Mouse (Mus musculus): ENCODE data around the gene Hsd17b7. TPM values are rescaled to one million over a fixed set of nuclear protein-coding genes. Genes with fewer than 3 reads are reported as not detected.

Hsd17b7 gene
- total RNA-seq, 1 experiment from 2014 or later: 4.3 TPM

- no peak for ATAC-seq (replicated peaks in 1 of 2; ENCODE audit: insufficient read depth in 1 of 2, low FRiP score in 2 of 2, low TSS enrichment in 1 of 2, low read depth in 1 of 2, poor library complexity in 2 of 2, severe bottlenecking in 2 of 2)
Observed at GRCm38 (mm10) chr1:169909659-169910058, 59.4 kb downstream of the Hsd17b7 start.

GRCm38 (mm10) chr1:169909163-169909562 lies 59.9 kb downstream of the Hsd17b7 start:
- ATAC-seq (replicated peaks in 1 of 2; ENCODE audit: insufficient read depth in 1 of 2, low FRiP score in 2 of 2, low TSS enrichment in 1 of 2, low read depth in 1 of 2, poor library complexity in 2 of 2, severe bottlenecking in 2 of 2): no peak

DNA sequence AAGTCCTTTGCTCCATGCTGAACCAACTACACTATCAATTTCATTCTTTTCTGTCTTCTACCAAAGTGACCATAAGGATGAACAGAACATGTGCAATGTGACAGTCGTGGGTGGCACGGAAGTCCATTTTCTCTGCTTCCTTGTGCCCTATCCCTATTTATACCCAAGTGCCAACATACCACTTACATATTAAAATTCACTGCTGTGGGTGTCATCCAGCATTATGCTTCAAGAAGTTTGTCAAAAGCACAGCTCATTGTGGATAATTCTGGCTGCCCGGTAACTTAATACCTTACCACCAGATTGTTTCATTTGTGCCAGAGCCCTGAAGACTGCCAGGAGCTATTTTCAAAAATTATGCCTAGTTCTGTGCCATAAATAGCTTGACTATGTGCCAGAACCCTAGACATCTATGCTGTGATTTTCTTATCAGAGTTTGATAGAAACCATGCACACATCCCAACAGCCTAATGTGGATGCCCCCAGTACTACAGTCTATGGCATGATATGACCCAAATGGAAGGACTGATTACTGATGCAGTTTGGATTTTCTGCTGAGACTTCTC lies 68.2 kb downstream of the Hsd17b7 start:
- no peak for ATAC-seq (replicated peaks in 1 of 2; ENCODE audit: insufficient read depth in 1 of 2, low FRiP score in 2 of 2, low TSS enrichment in 1 of 2, low read depth in 1 of 2, poor library complexity in 2 of 2, severe bottlenecking in 2 of 2)

Other genes starting within 250 kb of the Hsd17b7 start
- gene Rgs4, start 221.6 kb downstream of the Hsd17b7 start, total RNA-seq (2017): not detected in 2 replicates
- gene Ccdc190, start 40.6 kb downstream of the Hsd17b7 start, total RNA-seq (2017): 0.50 TPM in 1 of 2 replicates, not detected in the other
- gene Ddr2, start 141.5 kb upstream of the Hsd17b7 start, total RNA-seq (2017): 0.38 TPM in 1 of 2 replicates, not detected in the other
- 73.9 and 113 TPM in 2 replicates for gene Uap1, start 205.7 kb upstream of the Hsd17b7 start, total RNA-seq (2017)
- gene Uhmk1, start 246.2 kb upstream of the Hsd17b7 start, total RNA-seq (2017): 68.2 and 71.1 TPM in 2 replicates

Measured in hematopoietic stem cell, adult 5-6 weeks (primary cell).